24 mouse cellular contexts compared by ENCODE assay signal in genomic region chr19:6612441-6612840, GRCm38 (mm10).
DNase-seq lines count a peak whose midpoint lies in the region; ATAC-seq and TF ChIP-seq lines count a peak whose summit lies in the region.
"Had no signal": no experiment of that assay in that cellular context is flagged by ENCODE, and none has a peak within 500 bp of the region (broad histone marks: within the 10 kb centered on the region; RNA-seq: fewer than 3 reads in every experiment).

No protein-coding gene starts in this region.

- 85% methylated on average over 7 of the region's 7 CpGs for whole genome bisulfite sequencing in hindbrain, embryonic 10.5 days

- TF ChIP-seq CTCF in left cerebral cortex, adult 2 months (IDR thresholded peaks at IDR 0.05), result no peak

- H3K4me1 ChIP-seq in hindbrain, embryonic 10.5 days (replicated peaks), result peaks cover 21% of the 10 kb centered on the region
- H3K4me1 ChIP-seq: embryonic facial prominence, embryonic 12.5 days; liver, embryonic 15.5 days had no signal

- H3K27ac ChIP-seq in left cerebral cortex, adult 2 months, result no peak overlapping the region
- H3K27ac ChIP-seq in hindbrain, embryonic 10.5 days, result no peak overlapping the region; the same call in 1 of the 2 replicates
- H3K27ac ChIP-seq: embryonic facial prominence, embryonic 12.5 days; hindbrain, embryonic 13.5 days; liver, embryonic 15.5 days; midbrain, embryonic 10.5 days; midbrain, embryonic 15.5 days; neural tube, embryonic 15.5 days had no signal

- 0 out of 2 replicates have a peak, but pooled peaks cover 4% of the 10 kb centered on the region for H3K9me3 ChIP-seq in hindbrain, embryonic 10.5 days
- H3K9me3 ChIP-seq: embryonic facial prominence, embryonic 12.5 days; liver, embryonic 15.5 days; midbrain, embryonic 10.5 days; midbrain, embryonic 15.5 days; neural tube, embryonic 15.5 days had no signal

- peak; percentile 64 for ATAC-seq in frontal cortex, adult (ENCODE audit: low TSS enrichment)
- ATAC-seq: forebrain, embryonic 14.5 days; intestine, postnatal 0 days; midbrain, embryonic 15.5 days had no signal

- no peaks in the 10 kb centered on the region for H3K36me3 ChIP-seq in hindbrain, embryonic 10.5 days
- H3K36me3 ChIP-seq: embryonic facial prominence, embryonic 12.5 days; hindbrain, embryonic 13.5 days; liver, embryonic 15.5 days; midbrain, embryonic 10.5 days; midbrain, embryonic 15.5 days; neural tube, embryonic 15.5 days had no signal

- no peak overlapping the region for H3K4me3 ChIP-seq in left cerebral cortex, adult 2 months
- H3K4me3 ChIP-seq in hindbrain, embryonic 10.5 days, result no peak overlapping the region
- H3K4me3 ChIP-seq: embryonic facial prominence, embryonic 12.5 days; hindbrain, embryonic 13.5 days; liver, embryonic 15.5 days; midbrain, embryonic 10.5 days; midbrain, embryonic 15.5 days; neural tube, embryonic 15.5 days had no signal

- intact Hi-C loops in left cerebral cortex, adult 2 months (cut with DNase I), result no loop called here
- intact Hi-C loops in left cerebral cortex, postnatal 4 days (cut with DNase I), result no loop called here

- no peak for DNase-seq in frontal cortex, postnatal 14 days (ENCODE audit: low spot score in 2 of 2)
- DNase-seq in left cerebral cortex, adult 2 months (ENCODE audit: extremely low spot score in 1 of 2, low spot score in 2 of 2), result peak; percentile 17 to 25
- DNase-seq in left cerebral cortex, postnatal 4 days, result no peak
- peak; percentile 53 for DNase-seq in brain, adult 2 months (ENCODE audit: low read depth, low spot score)
- peak; percentile 16 to 45 for DNase-seq in right cerebral cortex, adult 2 months (ENCODE audit: low spot score in 2 of 2)
- DNase-seq in hindbrain, embryonic 10.5 days (ENCODE audit: low spot score), result no peak
- no peak for DNase-seq in ovary, postnatal 14 days (ENCODE audit: low spot score)
- DNase-seq: adrenal gland, postnatal 10 days; cerebellum, adult 11-12 months; cerebellum, adult 9-11 months; embryo, embryonic 11 days; gastrocnemius, postnatal 10 days; heart, postnatal 36 days; kidney, adult 9 months; spleen, adult 18-20 months had no signal

- H3K27me3 ChIP-seq in hindbrain, embryonic 10.5 days (ENCODE audit: insufficient read depth, poor library complexity, severe bottlenecking), result no peaks in the 10 kb centered on the region
- H3K27me3 ChIP-seq: embryonic facial prominence, embryonic 12.5 days; hindbrain, embryonic 13.5 days; liver, embryonic 15.5 days; midbrain, embryonic 15.5 days; neural tube, embryonic 15.5 days had no signal

Comparison
In these comparisons a context has a peak if more than half of its experiments do, and no peak if none do; other contexts are left out.
1. DNase-seq: peak in left cerebral cortex, adult 2 months (2 of 2), brain, adult 2 months (single experiment) and right cerebral cortex, adult 2 months (2 of 2); none in frontal cortex, postnatal 14 days (0 of 2), left cerebral cortex, postnatal 4 days (single experiment), hindbrain, embryonic 10.5 days (single experiment) and ovary, postnatal 14 days (single experiment).